Mouse (Mus musculus): ENCODE results near the gene Zfp605.

DNA sequence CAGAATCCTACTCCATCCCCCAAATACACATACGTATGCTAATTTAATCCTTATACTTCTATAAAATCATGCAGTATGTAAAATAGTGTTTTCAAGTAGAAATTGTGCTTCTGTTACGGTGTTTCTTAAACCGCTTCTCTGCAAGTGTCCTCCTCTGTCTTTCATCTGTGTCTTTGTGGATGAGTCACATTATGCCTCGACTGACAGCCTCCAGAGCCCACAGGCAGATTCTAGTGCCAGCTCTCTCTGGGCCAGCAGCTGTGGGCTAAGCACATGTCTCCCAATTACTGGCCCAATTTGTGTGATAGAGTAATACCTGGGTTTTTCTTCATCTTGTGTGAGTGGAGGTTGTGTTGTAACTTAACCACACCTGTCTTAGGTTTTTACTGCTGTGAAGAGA is 59.5 kb downstream of the Zfp605 start:
- TF ChIP-seq EP300 (IDR thresholded peaks at IDR 0.05; ENCODE audit: low read depth) (no peak), CTCF (IDR thresholded peaks at IDR 0.05; ENCODE audit: low read depth) (no peak)
